Mouse (Mus musculus) heart, embryonic 10.5 days (tissue): Measurements from ENCODE around the gene Lpar2. TPM values are rescaled to one million over a fixed set of nuclear protein-coding genes. Genes with fewer than 3 reads are reported as not detected.

Source experiments
- DNase-seq: peaks from one replicate; pipeline ENCODE4 v3.0.0-alpha.2; 2017; ENCODE audit warnings: low spot score
- H3K27ac ChIP-seq: fragments of 300-500 bp; sonication (generic); 2 replicates; pipeline ENCODE4 v1.5.1; 2016; ENCODE audit warnings: mild to moderate bottlenecking
- H3K27me3 ChIP-seq: fragments of 300-500 bp; sonication (generic); 2 replicates; pipeline ENCODE4 v1.6.1; 2016; ENCODE audit warnings: mild to moderate bottlenecking; ENCODE audit not compliant: poor library complexity, insufficient read depth, severe bottlenecking
- H3K36me3 ChIP-seq: fragments of 300-500 bp; sonication (generic); 2 replicates; pipeline ENCODE4 v1.6.1; 2016; ENCODE audit warnings: mild to moderate bottlenecking, moderate library complexity
- H3K4me1 ChIP-seq: fragments of 300-500 bp; sonication (generic); 2 replicates; pipeline ENCODE4 v1.6.1; 2016; ENCODE audit warnings: mild to moderate bottlenecking
- H3K4me3 ChIP-seq: fragments of 300-500 bp; sonication (generic); 2 replicates; pipeline ENCODE4 v1.5.1; 2016; ENCODE audit warnings: mild to moderate bottlenecking, moderate library complexity
- H3K9me3 ChIP-seq: fragments of 300-500 bp; sonication (generic); 2 replicates; pipeline ENCODE4 v1.6.1; 2016; ENCODE audit warnings: mild to moderate bottlenecking, moderate library complexity
- WGBS: fragments of 180-500 bp; shearing (Covaris S2); methylation state at CpG from one replicate; pipeline ENCODE4 v1.1.7; 2016; 5-methylcytosine and 5-hydroxymethylcytosine counted together
- polyA plus RNA-seq: library from polyadenylated mRNA; unstranded; fragments of >200 nt; fragmentation: Nextera tagmentation; extraction: Ambion mirVana; gene quantifications from 2 replicates; pipeline ENCODE4 v1.2.1, GENCODE M21; 2016

Lpar2 gene
- polyA plus RNA-seq, 1 experiment from 2014 or later, result 0.73 TPM

GRCm38 (mm10) chr8:69877992-69878391 is 55.8 kb downstream of the Lpar2 start:
- Histone ChIP-seq H3K4me1 (peaks cover 24% of the 10 kb centered on the region), H3K27me3 (peaks cover 89% of the 10 kb centered on the region), H3K4me3 (no peak overlapping the region), H3K9me3 (no peaks in the 10 kb centered on the region), H3K27ac (no peak overlapping the region), H3K36me3 (no peaks in the 10 kb centered on the region)
- no peak for DNase-seq
- WGBS, result 53% methylated on average over 3 of the region's 3 CpGs

- peaks cover 94% of the 10 kb centered on the region for H3K27me3 ChIP-seq
- 62% methylated on average over 8 of the region's 8 CpGs for WGBS
- no peaks in the 10 kb centered on the region for H3K36me3 ChIP-seq
- no peak overlapping the region for H3K27ac ChIP-seq
- H3K4me3 ChIP-seq, result no peak overlapping the region
- DNase-seq, result no peak
- H3K4me1 ChIP-seq, result peaks cover 26% of the 10 kb centered on the region
- H3K9me3 ChIP-seq, result no peaks in the 10 kb centered on the region
Observed at GRCm38 (mm10) chr8:69879678-69880077, 57.4 kb downstream of the Lpar2 start.

Other genes with a start within 250 kb of the Lpar2 start
- gene Zfp868, start 196.9 kb upstream of the Lpar2 start, polyA plus RNA-seq, result 16.9 and 18.8 TPM in 2 replicates
- gene Zfp964, start 167.9 kb upstream of the Lpar2 start, polyA plus RNA-seq, result 1.3 and 1.4 TPM in 2 replicates
- 25.1 and 28.5 TPM in 2 replicates for gene Zfp869, start 111.7 kb upstream of the Lpar2 start, polyA plus RNA-seq
- gene Zfp963, start 72.5 kb upstream of the Lpar2 start, polyA plus RNA-seq, result 3.6 and 4.1 TPM in 2 replicates
- gene Gm20422, start 47.5 kb upstream of the Lpar2 start, polyA plus RNA-seq, result 0.44 and 0.65 TPM in 2 replicates
- gene Atp13a1, start 31.3 kb upstream of the Lpar2 start, polyA plus RNA-seq, result 43.2 and 48.3 TPM in 2 replicates
- gene Zfp866, start 31.3 kb upstream of the Lpar2 start, polyA plus RNA-seq, result 20.4 and 26.4 TPM in 2 replicates
- 10.3 and 10.7 TPM in 2 replicates for gene Gmip, start 13.8 kb upstream of the Lpar2 start, polyA plus RNA-seq
- gene Pbx4, start 10.1 kb downstream of the Lpar2 start, polyA plus RNA-seq, result 5.6 and 6.3 TPM in 2 replicates
- 0.48 and 0.63 TPM in 2 replicates for gene Cilp2, start 65.3 kb downstream of the Lpar2 start, polyA plus RNA-seq
- gene Tssk6, start 79.8 kb downstream of the Lpar2 start, polyA plus RNA-seq, result 2.7 and 2.9 TPM in 2 replicates
- 217 and 256 TPM in 2 replicates for gene Ndufa13, start 80.1 kb downstream of the Lpar2 start, polyA plus RNA-seq
- 6.7 and 8.7 TPM in 2 replicates for gene Yjefn3, start 80.3 kb downstream of the Lpar2 start, polyA plus RNA-seq
- 47.5 and 49.0 TPM in 2 replicates for gene Gatad2a, start 174.0 kb downstream of the Lpar2 start, polyA plus RNA-seq
- gene Mau2, start 220.3 kb downstream of the Lpar2 start, polyA plus RNA-seq, result 46.5 and 49.9 TPM in 2 replicates
- 41.1 and 45.0 TPM in 2 replicates for gene Sugp1, start 220.4 kb downstream of the Lpar2 start, polyA plus RNA-seq